Mouse (Mus musculus) mesoderm, embryonic 11.5 days (tissue): ENCODE data around the gene Cmtr1.
"Not testable (repeated sequence)": the region's sequence is repeated elsewhere in the genome, so short reads cannot be mapped to it uniquely, and the experiment has no call there.

Source experiments
- DNase-seq: peaks from one replicate; pipeline ENCODE4 v3.0.0-alpha.2; 2012; ENCODE audit warnings: low read depth, low spot score

Cmtr1 gene

DNA sequence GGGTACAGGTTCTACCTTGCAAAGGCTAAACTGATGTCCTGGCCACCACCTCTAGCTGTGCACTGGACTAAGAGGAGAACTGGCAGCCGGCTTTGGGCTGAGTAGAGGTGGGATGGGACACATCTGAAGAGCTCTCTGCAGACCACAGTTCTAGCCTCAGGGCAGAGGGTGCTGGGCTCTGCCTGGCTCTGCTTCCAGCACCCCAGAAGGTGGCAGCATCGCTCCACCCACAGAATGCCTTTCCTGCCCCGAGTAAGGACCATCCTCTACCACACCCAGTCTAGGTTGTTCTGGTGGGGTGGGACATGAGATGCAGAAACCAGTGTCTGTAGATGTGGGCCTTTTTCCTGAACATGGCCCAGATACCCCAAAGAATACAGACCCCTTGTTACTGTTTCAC lies 44.4 kb downstream of the Cmtr1 start:
- peak; percentile 67 for DNase-seq

DNA sequence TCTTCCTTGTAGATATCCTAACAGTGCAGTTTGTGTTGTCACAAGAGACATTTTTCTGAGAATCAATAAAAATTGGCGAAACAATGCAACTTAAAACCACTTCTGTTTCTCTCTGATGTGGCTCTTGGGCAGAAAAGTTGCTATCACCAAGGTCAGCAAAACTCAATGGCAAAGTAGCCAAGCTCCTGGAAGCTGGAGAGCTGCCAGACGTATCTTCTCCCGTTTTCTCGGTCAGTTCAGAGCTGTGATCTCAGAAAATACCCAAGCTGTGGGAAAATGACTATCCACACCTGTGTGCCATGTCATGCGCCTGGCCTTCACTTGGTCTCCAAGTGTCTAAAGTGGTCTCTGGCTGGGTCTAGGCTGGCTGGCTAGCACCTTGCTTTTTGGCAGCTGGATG lies 45.5 kb downstream of the Cmtr1 start:
- no peak for DNase-seq

DNA sequence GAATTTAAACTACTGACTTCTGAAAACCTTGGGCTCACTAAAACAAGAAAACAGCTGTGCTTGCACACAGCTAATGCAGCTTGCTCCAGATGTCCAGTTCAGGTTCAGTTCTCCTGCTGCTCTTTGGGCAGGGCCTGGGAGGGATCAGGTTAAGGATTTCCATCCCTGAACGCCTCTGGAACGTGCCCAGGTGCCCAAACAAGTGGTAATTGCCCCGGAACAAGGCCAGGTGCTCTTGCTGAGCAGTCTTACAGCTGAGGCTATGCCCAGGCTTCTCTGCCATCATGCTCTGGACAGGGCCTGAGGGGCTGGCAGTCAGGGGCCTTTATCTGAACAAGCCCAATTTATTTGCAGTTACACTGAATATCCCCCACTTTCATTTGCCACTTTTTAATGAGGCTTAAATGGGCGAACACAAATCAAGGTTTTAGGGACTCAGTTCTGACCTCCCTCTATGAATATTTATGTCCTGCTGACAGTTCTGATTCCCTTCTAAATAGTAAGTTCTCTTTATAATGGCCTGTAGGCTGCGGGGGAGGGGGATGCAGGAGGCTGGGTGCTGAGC lies 46.7 kb downstream of the Cmtr1 start:
- DNase-seq: no peak

DNA sequence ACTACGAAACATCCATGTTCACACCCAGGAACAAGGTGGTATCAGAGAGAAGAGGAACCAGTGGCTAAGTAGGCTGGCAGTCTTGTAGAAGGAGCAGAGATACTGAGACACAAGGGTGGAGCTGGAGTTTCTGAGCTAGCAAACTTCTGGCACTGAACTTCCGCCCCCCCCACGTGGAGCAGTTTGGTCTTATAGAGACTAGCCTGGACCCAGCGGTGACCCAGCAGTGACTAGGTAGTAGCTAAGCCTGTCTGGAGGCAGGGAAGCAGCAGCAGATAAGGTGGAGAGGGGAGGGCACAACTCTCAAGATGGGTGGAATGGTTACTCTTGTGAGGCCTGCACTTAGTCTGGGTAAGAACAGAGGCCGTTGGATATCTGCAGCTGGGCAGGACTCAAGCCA lies 48.4 kb downstream of the Cmtr1 start:
- no peak for DNase-seq

DNA sequence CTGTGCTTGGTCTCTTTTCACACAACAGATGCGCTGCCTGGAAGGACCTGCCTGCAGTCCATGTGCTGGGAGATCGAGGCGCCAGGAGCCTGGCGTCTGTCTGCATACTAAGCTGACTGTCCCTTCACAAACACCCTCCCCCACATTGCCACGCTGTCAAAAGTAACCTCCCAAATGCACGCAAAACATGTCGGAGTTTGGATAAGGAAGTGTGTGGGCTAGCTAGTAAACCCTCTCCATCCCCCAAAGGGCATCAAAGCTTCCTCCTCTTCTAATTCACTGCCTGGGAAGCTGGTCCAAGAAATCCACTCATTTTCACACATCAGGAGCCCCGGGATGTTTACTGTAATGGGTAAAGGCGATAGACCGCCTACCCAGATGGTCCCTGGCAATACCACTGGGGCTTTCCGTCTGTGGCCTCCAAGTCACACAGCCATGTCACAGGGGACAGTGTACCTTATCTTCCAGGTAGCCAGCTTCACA lies 50.2 kb downstream of the Cmtr1 start:
- DNase-seq: no peak

DNA sequence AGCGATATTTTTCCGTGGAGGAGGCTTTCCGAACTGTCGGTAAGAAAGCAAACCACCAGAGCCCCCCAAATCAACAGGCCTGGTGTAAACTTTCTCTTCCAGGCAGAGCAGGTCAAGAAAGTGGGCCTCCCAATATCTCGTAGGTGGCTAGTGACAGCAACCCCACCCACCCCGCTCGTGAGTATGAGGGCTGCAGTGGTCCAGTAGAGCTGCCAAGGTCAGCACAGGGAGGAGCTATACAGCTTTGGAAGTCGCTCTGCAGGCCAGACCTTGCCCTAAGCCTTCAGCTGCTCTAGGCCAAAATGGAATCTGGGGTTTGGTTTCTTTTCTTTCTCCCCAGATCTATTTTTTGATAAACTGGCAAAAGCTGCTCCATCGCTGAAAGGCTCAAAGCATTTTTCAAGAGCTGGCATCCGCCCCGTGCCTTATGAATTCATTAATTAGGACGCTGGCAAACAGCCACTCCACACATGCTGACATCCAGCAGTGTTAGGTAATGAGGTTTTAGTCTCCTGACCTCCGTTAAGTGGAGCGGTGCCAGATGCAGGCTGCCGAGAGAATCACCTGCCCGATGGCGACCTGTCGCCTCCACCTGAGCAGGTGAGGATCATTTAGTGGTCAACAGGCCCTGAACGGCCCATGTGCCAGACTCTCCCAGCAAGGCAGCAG lies 50.8 kb downstream of the Cmtr1 start:
- no peak for DNase-seq

DNA sequence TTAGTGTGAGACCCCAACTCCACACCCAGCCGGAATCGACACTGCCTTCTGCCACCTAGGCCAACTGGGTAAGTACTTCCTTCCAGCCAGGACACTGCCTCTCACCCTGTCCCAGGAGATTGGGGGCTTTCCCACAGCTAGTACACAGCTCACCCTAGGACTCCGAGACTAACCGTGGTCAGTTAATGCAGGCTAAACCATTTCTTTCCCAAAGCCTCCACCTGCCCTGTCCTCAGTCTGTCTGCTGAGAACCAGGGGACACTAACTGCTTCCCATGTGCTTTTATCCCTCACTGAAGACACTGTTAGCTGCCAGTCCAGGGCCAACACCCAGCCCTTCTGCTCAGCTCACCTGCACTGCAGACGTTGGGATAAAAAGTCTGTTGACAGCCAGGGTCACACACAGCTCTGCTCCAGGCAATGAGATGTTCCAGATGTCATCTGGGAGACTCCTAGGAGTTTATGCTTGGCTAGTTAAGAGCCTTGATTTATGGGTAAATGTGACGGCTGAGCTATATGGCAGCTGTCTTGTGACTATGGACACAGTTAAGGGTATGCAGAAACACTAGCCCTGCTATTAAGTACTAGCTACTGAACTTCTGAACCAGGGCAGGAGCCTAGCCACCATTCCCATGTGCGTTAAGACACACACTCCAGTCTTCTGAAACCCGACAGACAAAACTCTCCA lies 51.5 kb downstream of the Cmtr1 start:
- peak; percentile 57 for DNase-seq

DNA sequence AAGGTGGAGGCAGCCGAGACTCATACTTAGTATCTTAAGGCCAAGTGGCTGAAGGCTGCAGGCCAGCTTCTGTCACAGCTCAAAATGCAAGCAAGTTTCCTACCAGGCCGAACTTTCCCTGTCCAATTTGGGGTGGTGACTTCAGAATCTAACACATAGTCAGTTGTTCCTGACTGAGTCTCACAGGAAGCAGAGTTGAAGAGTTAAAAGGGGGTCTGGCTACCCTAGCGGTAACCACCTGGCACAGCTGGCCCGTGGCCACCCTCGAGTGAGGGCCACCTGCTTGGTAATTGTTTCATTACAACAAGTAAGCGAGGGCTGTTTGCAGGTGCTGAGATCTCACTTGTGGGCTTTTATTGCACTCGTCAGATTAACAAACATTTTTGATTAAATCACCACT lies 52.2 kb downstream of the Cmtr1 start:
- no peak for DNase-seq

DNA sequence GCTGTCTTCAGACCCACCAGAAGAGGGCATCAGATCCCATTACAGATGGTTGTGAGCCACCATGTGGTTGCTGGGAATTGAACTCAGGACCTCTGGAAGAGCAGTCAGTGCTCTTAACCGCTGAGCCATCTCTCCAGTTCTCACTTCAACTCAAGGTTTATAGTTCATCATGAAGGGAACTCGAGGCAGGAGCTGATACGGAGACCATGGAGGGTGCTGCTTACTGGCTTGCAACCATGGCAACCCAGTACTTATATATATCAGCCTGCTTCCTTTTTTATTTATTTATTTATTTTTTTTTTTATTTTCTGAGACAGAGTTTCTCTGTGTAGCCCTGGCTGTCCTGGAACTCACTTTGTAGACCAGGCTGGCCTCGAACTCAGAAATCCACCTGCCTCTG lies 53.3 kb downstream of the Cmtr1 start:
- not testable (repeated sequence) for DNase-seq

DNA sequence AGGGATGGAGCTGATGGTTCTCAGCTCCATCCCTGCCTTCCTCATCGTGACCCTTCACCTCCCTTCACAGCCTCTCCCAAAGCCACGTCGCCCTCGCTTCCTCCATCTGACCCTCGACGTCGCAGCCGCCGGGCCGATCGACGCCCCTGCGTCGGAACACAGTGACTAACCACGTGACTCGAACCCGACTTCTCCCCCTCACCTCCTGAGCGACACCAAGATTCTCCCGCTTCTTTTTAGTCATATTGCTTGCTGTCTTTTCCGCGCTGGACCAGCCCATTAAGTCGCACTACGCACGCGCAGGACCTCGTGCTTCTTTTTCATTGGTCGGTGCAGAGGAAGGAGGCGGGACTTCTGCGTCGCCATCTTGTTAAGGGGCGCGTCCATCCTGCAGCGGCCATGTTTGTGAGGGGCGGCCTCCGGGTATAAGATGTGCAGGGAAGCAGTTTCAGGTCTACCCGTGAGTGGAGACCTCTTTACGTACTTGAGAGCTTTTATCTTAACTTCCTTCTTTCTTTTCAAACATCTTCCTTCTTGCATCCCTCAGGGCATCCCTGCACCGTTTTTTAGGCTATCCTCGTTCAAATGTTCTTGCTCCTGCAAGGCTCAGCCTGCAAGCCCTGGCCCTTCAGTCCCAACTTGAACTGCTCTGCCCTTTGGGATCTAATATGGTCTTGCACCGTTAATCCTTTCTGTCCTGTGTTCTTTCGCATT lies 56.5 kb downstream of the Cmtr1 start, which contains the start of gene Ccdc167:
Ccdc167 (minus strand) TSS at position 313 of the 714 bp plus-strand sequence.
- peak; percentile 97 for DNase-seq

DNA sequence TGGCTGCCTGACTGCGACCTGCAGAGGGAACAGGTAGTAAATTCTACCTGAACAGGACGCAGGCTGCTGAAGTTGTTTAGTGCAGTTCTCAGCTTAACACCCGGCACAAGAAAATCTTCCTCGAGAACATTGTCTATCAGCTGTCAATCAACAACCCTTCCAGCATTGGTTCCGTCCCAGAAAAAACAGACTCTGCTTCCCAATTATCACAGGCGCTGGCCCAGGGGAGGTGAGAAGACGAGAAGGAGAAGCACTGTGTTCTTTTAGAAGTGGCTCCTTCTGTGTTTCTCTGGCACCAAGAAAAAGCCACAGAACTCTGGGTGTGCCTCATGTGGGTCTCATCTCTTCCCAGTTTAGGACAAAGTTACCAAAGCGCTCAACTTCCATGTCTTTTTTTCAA lies 58.3 kb downstream of the Cmtr1 start:
- no peak for DNase-seq

DNA sequence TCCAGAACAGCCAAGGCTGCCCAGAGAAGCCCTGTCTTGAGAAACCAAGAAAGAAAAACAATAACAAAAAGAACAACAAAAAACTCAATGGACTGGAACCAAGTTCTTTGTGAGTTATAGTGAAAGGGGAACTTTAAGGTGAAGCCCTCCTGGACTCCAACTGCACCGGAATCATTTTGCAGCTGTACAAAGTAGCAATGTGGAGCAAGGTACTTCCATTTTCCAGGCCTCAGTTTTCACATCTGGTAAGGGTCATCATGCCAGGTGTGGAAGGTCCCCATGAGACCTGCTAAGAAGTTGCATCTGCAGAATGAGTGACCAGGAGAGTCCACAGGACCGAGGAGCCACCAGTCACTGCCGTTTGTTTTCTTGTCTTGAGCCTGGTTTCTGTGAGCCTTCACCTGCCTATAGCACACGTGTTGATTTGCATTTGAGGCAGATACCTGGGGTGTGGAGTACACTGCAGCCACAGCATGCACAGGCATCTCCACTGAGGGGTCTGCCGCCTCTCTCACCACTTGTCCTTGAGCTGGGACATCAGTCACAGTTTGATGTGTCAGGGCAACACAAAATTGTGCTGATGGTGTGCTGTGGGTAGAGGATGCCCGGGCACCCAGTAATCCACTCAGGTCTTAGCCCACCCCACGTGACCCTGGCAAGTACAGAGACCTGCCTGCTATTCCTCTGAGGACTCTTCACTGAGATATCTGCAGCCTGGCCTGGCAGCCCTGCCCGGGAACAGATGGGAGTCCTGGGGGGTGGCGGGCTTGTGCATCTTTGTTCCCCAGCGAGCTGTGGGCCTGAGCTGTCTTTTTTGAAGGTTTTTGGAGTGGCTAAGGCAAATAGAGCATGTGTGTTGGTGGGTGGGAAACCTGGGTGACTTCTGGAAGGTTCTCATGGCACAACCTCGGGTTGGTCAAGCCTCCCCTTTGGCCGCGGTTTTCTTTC lies 59.5 kb downstream of the Cmtr1 start:
- no peak for DNase-seq

DNA sequence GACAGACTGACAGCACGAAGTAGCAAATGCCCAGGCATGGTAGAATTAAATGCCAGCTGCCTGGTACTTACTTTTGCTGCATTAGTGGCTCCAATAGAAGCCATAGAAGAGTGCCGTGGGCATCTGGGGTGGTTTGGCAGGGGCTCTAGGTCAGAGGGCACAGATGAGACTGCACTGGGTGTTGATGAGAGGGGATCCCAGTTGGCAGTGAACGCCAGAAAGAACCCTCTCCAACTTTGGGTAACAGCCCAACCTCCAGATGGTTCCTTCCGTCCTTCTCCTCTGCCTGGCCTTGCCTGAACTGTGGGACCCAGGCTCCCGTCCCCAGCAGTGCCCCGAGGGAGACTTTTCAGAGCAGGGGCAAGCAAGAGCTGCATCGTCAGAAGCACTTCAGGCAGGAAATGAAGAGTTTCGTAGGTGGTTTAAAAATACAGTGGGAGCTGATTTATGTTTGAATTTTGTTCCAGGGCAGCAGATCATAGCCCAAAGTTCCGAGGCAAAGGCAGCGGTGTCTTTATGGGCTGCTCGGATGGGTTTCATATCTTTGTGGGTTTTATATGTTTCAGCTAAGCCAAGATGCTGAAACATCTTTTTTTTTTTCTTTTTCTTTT lies 60.5 kb downstream of the Cmtr1 start:
- no peak for DNase-seq

DNA sequence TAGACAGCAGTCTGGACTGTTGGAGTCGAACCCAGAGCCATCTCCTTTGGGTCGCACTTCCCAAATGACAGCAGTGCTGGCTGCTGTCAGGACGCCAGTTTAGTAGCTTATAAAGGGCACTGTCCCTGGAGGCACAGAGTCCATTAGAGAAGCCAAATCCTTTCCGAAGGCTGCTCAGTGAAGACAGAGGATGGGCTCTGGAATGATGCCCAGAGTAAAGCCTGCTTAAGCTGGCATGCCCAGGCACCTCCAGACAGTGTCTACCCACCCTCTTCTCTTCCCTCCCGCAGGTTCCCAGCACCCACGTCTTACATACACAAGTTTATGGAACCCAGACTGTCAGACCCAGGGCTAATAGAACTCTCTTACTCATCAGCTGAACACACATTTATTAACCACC lies 64.2 kb downstream of the Cmtr1 start:
- no peak for DNase-seq

DNA sequence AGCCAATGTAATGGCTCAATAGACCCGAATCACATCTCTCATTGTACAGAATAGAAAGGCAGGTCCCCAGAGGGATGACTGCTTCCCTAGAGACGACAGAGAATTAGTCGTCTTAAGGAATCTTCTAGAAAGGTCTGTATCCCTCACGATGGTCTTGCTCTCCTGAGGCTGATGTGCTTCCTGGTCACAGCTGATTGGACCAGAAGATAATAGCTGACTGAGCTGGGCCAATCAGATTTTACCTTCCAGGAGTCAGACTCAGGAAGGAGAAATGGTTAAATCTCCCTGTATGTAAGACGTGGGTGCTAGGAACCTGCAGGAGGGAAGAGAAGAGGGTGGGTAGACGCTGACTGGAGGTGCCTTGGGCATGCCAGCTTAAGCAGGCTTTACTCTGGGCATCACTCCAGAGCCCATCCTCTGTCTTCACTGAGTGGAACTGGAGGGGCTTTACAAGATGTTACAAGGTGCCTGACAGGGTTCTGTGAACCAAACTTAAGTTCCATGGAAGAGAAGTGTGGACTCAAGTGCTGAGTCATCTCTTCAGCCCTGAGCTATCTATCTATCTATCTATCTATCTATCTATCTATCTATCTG lies 64.7 kb downstream of the Cmtr1 start:
- no peak for DNase-seq

DNA sequence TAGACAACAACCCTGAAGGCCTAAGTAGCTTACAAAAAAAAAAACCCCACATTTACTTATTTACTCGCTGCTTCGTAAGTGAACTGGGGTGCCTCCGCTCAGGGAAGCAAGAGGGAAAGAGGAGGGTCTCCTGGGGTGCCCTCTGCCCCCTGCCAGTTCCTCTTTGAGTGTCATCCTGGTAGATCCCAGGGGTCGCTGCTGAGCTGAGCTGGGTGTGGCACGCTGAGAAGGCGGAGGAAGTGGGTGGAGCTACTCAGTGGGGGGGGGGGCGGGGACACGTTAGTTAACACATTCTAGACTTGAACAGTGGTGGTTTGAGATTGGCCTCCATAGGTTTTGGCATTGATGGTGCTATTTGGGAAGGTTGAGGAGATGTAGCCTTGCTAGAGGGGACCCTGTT lies 67.7 kb downstream of the Cmtr1 start:
- no peak for DNase-seq

DNA sequence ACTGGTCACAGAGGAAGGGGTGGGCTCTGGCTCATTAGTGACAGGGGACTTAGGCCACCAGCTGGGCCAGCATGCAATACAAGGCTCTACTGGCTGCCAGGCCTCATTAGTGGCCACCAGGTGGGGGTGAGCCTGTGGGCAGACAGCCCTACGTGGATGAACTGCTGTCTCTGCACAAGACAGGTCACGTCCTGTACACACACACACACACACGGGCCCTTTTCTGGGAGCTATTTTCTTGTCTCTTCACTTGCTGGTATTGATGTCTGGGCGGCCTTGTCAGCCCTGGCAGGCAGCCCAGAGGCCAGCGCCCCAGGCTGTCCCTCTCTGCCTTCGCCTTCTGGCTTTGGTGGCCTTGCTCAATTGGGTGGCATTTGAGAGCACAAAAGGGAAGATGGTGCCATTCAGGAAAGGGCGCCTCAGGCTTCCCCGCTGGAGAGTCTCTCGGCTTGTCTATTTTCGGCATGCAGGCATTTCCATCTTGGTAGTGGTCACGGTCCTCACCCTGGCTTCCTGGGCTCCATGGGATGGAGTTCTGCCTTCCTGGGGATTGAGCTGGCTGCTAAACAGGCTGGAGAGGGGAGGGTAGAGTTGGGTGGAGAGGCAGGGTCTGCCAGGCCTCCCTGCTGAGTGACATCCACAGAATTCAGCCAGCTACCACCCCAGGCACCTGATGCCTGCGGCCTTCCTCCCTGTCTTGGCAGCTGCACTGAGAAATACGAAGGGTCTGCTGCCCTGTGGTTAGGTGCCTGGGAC lies 70.3 kb downstream of the Cmtr1 start:
- DNase-seq: no peak

DNA sequence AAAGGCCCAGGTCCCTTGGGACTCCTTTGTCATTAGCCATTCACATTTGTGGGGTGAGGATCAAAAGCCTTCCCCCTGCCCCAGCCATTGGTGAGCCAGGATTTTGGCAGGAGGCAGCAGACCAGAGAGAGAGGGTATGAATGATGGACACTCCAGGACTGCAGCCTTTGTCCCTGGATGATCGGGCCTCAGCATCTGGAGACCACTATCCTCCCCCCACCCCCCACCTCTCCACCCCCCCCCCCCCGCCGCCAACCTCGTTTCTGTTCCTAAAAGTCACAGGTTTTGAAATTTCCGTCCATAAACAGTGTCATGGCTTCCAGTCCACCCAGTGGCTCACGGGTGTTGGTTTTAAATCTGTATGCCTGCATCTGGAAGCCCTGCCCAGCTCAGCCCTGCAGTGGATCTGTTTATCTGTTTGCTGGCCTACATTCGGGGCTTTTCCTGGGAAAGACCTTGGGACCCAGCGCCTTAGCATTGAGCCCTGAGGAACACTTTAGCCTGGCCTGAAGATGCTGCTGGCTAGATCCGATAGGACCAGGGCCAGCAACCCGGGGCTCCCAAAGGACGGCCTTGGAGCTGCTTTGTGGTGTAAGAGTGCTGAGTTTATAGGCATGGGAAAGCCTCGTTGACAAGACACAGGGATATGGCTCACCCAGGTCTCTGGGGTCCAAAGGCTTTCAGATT lies 71.0 kb downstream of the Cmtr1 start:
- peak; percentile 45 for DNase-seq

DNA sequence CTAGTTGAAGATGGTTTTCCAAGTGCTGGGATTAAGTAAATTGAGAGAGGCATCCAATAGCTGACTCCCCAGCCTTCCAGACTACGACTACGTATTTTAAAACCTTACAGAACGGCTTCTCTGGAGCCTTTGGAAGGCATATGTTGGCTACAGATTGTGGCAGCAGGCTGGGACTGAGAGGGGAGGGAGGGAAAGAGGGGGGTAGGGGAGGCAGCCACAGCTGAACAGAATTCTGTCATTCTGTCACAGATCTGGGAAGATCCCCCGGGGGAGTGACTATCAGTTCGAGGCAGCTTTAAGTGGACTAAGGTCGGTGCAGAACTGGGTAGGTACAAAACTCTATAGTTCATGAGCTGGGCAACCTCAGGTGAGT lies 71.5 kb downstream of the Cmtr1 start:
- no peak for DNase-seq
